ENCODE assay signal across 28 mouse cellular contexts in genomic region chr3:100734482-100735154, GRCm38 (mm10). TPM values are rescaled to one million over a fixed set of nuclear protein-coding genes. Genes with fewer than 3 reads are reported as not detected.
DNase-seq lines count a peak whose midpoint lies in the region; ATAC-seq lines count a peak whose summit lies in the region.
"Had no signal": no experiment of that assay in that cellular context is flagged by ENCODE, and none has a peak within 500 bp of the region (broad histone marks: within the 10 kb centered on the region; RNA-seq: fewer than 3 reads in every experiment).

No protein-coding gene starts in this region.

- DNase-seq in adrenal gland, postnatal 25 days: peak; percentile 7
- no peak for DNase-seq in adrenal gland, adult 18-20 months (ENCODE audit: low spot score in 2 of 2)
- no peak for DNase-seq in neural tube, embryonic 10.5 days (ENCODE audit: extremely low spot score, low spot score)
- DNase-seq in gastrocnemius, postnatal 36 days: no peak
- DNase-seq in right cerebral cortex, postnatal 4 days: no peak
- no peak for DNase-seq in left cerebral cortex, postnatal 4 days
- DNase-seq: adrenal gland, adult 2 months; cerebellum, adult 8-10 months; cerebellum, postnatal 36 days; gastrocnemius, postnatal 25 days; heart, postnatal 4 days; kidney, adult 9 months; kidney, postnatal 14 days; layer of hippocampus, postnatal 36 days; lung, postnatal 4 days; retina, postnatal 1 day; right cerebral cortex, postnatal 25 days; thymus, postnatal 4 days had no signal

- peak; percentile 59 for ATAC-seq in neural tube, embryonic 13.5 days (ENCODE audit: low read depth)
- ATAC-seq in megakaryocyte progenitor cell, adult 5-6 weeks (replicated peaks; ENCODE audit: poor library complexity): peak; percentile 74
- ATAC-seq: hindbrain, postnatal 0 days; intestine, embryonic 16.5 days had no signal

- intact Hi-C loops in gastrocnemius, postnatal 36 days (cut with DNase I): no loop called here
- intact Hi-C loops in left cerebral cortex, postnatal 4 days (cut with DNase I): no loop called here

- no peak overlapping the region for H3K9ac ChIP-seq in neural tube, embryonic 13.5 days
- H3K9ac ChIP-seq: forebrain, embryonic 12.5 days; heart, embryonic 15.5 days; liver, embryonic 15.5 days; lung, embryonic 15.5 days; stomach, embryonic 15.5 days had no signal

- H3K27ac ChIP-seq in neural tube, embryonic 13.5 days (replicated peaks): no peak overlapping the region
- H3K27ac ChIP-seq: forebrain, embryonic 12.5 days; heart, embryonic 15.5 days; hindbrain, postnatal 0 days; liver, embryonic 15.5 days; lung, embryonic 15.5 days; stomach, embryonic 15.5 days had no signal

- H3K4me3 ChIP-seq in neural tube, embryonic 13.5 days: no peak overlapping the region
- H3K4me3 ChIP-seq: forebrain, embryonic 12.5 days; heart, embryonic 15.5 days; liver, embryonic 15.5 days; lung, embryonic 15.5 days; stomach, embryonic 15.5 days had no signal

- 54% methylated on average over 12 of the region's 12 CpGs for WGBS in neural tube, embryonic 13.5 days

- H3K4me1 ChIP-seq in neural tube, embryonic 13.5 days (replicated peaks): no peaks in the 10 kb centered on the region; the same call in 1 of the 2 replicates
- H3K4me1 ChIP-seq: forebrain, embryonic 12.5 days; liver, embryonic 15.5 days; lung, embryonic 15.5 days; stomach, embryonic 15.5 days had no signal

- no peak overlapping the region for H3K4me2 ChIP-seq in neural tube, embryonic 13.5 days
- H3K4me2 ChIP-seq: forebrain, embryonic 12.5 days; heart, embryonic 15.5 days; liver, embryonic 15.5 days; lung, embryonic 15.5 days; midbrain, embryonic 11.5 days; stomach, embryonic 15.5 days had no signal

- no peaks in the 10 kb centered on the region for H3K36me3 ChIP-seq in neural tube, embryonic 13.5 days
- H3K36me3 ChIP-seq: forebrain, embryonic 12.5 days; heart, embryonic 15.5 days; liver, embryonic 15.5 days; lung, embryonic 15.5 days; stomach, embryonic 15.5 days had no signal

- no peaks in the 10 kb centered on the region for H3K9me3 ChIP-seq in neural tube, embryonic 13.5 days
- H3K9me3 ChIP-seq: forebrain, embryonic 12.5 days; heart, embryonic 15.5 days; liver, embryonic 15.5 days; lung, embryonic 15.5 days; stomach, embryonic 15.5 days had no signal

- no peaks in the 10 kb centered on the region for H3K27me3 ChIP-seq in neural tube, embryonic 13.5 days
- H3K27me3 ChIP-seq: forebrain, embryonic 12.5 days; heart, embryonic 15.5 days; liver, embryonic 15.5 days; lung, embryonic 15.5 days; stomach, embryonic 15.5 days had no signal

RNA-seq across cellular contexts. Expression of gene Man1a2, which starts 49.3 kb away (rescaled TPM):
- total RNA-seq in adrenal gland, postnatal 25 days (2021): 90.7 and 124 TPM in 2 replicates
- 100 to 1,000 TPM in 1 of 2 experiments, 10 to 100 TPM in 1; 81.8 to 117 TPM for total RNA-seq in adrenal gland, adult 18-20 months (2021)
- polyA plus RNA-seq in neural tube, embryonic 13.5 days (2015; fragmentation: Nextera tagmentation; extraction: Ambion mirVana): 40.9 and 47.1 TPM in 2 replicates
- 19.3 and 19.4 TPM in 2 replicates for total RNA-seq in megakaryocyte progenitor cell, adult 5-6 weeks (2015)
- total RNA-seq in megakaryocyte progenitor cell, adult 5-6 weeks (2017): 56.8 and 84.3 TPM in 2 replicates
- 10 to 100 TPM; 23.4 to 23.6 TPM for total RNA-seq in gastrocnemius, postnatal 36 days (2021)
- total RNA-seq in left cerebral cortex, postnatal 4 days (2021): 100 to 1,000 TPM in 1 of 2 experiments, 10 to 100 TPM in 1; 98.7 to 109 TPM
